Mouse (Mus musculus) neural tube, embryonic 14.5 days (tissue): ENCODE measurements around the gene Tmem8b. TPM values are rescaled to one million over a fixed set of nuclear protein-coding genes. Genes with fewer than 3 reads are reported as not detected.

Experiments
- ATAC-seq: fragments of 200-750 bp; cut with Nextera tagmentation; 2 replicates; pipeline ENCODE4 v1.8.0; 2017; ENCODE audit warnings: low read depth, mild to moderate bottlenecking, moderate TSS enrichment, moderate library complexity
- H3K27ac ChIP-seq: fragments of 300-500 bp; sonication (generic); 2 replicates; pipeline ENCODE4 v1.5.1; 2014; ENCODE audit warnings: low read depth, mild to moderate bottlenecking, control low read depth, low read length, moderate library complexity, mixed read lengths
- H3K27me3 ChIP-seq: fragments of 300-500 bp; sonication (generic); 2 replicates; pipeline ENCODE4 v1.6.1; 2014; ENCODE audit warnings: low read length; ENCODE audit not compliant: control insufficient read depth, insufficient read depth
- H3K36me3 ChIP-seq: fragments of 300-500 bp; sonication (generic); 2 replicates; pipeline ENCODE4 v1.6.1; 2014; ENCODE audit warnings: low read length, mixed read lengths; ENCODE audit not compliant: control insufficient read depth, insufficient read depth
- H3K4me1 ChIP-seq: fragments of 300-500 bp; sonication (generic); 2 replicates; pipeline ENCODE4 v1.6.1; 2014; ENCODE audit warnings: low read length; ENCODE audit not compliant: control insufficient read depth, insufficient read depth
- H3K4me2 ChIP-seq: fragments of 300-500 bp; sonication (generic); 2 replicates; pipeline ENCODE4 v1.6.1; 2014; ENCODE audit warnings: mild to moderate bottlenecking, low read depth, low read length, control low read depth
- H3K4me3 ChIP-seq: fragments of 300-500 bp; sonication (generic); 2 replicates; pipeline ENCODE4 v1.5.1; 2014; ENCODE audit warnings: low read depth, low read length, control low read depth, mixed read lengths
- H3K9ac ChIP-seq: fragments of 300-500 bp; sonication (generic); replicated peaks from 2 replicates; pipeline ENCODE4 v1.6.1; 2014; ENCODE audit warnings: low read depth, mild to moderate bottlenecking, control low read depth, low read length, mixed read lengths
- H3K9me3 ChIP-seq: fragments of 300-500 bp; sonication (generic); 2 replicates; pipeline ENCODE4 v1.6.1; 2016; ENCODE audit warnings: low read length; ENCODE audit not compliant: control insufficient read depth
- WGBS: fragments of 180-500 bp; shearing (Covaris S2); extraction: QIAGEN DNeasy Blood & Tissue Kit; methylation state at CpG from one replicate; pipeline ENCODE4 v1.1.7; 2014; 5-methylcytosine and 5-hydroxymethylcytosine counted together
- polyA plus RNA-seq: library from polyadenylated mRNA; unstranded; fragments of >200 nt; fragmentation: Nextera tagmentation; extraction: Ambion mirVana; gene quantifications from 2 replicates; pipeline ENCODE4 v1.2.1, GENCODE M21; 2014

The Tmem8b gene
- polyA plus RNA-seq, 1 experiment from 2014 or later: 13.3 TPM

- WGBS: 94% methylated on average over 6 of the region's 6 CpGs
- Histone ChIP-seq H3K4me2 (no peak overlapping the region), H3K4me3 (no peak overlapping the region), H3K4me1 (no peaks in the 10 kb centered on the region), H3K36me3 (peaks cover 56% of the 10 kb centered on the region), H3K9ac (no peak overlapping the region), H3K27me3 (no peaks in the 10 kb centered on the region), H3K27ac (no peak overlapping the region), H3K9me3 (no peaks in the 10 kb centered on the region)
- ATAC-seq: no peak
Observed at GRCm38 (mm10) chr4:43678541-43678940, 9.8 kb downstream of the Tmem8b start.

GRCm38 (mm10) chr4:43679416-43680043 is 10.8 kb downstream of the Tmem8b start:
- H3K27ac ChIP-seq: no peak overlapping the region
- no peak overlapping the region for H3K4me2 ChIP-seq
- peaks cover 59% of the 10 kb centered on the region for H3K36me3 ChIP-seq
- no peak overlapping the region for H3K9ac ChIP-seq
- no peak overlapping the region for H3K4me3 ChIP-seq
- no peaks in the 10 kb centered on the region for H3K4me1 ChIP-seq
- no peaks in the 10 kb centered on the region for H3K9me3 ChIP-seq
- 90% methylated on average over 7 of the region's 7 CpGs for WGBS
- H3K27me3 ChIP-seq: no peaks in the 10 kb centered on the region
- no peak for ATAC-seq

GRCm38 (mm10) chr4:43690021-43690420 is 21.2 kb downstream of the Tmem8b start:
- H3K36me3 ChIP-seq: peaks cover 25% of the 10 kb centered on the region
- H3K4me3 ChIP-seq: no peak overlapping the region
- H3K27ac ChIP-seq: no peak overlapping the region
- no peaks in the 10 kb centered on the region for H3K4me1 ChIP-seq
- no peaks in the 10 kb centered on the region for H3K27me3 ChIP-seq
- no peak overlapping the region for H3K4me2 ChIP-seq
- no peak overlapping the region for H3K9ac ChIP-seq
- 90% methylated on average over 17 of the region's 17 CpGs for WGBS
- no peaks in the 10 kb centered on the region for H3K9me3 ChIP-seq
- no peak for ATAC-seq

GRCm38 (mm10) chr4:43691026-43691425 is 22.3 kb downstream of the Tmem8b start:
- H3K4me1 ChIP-seq: no peaks in the 10 kb centered on the region
- H3K9me3 ChIP-seq: no peaks in the 10 kb centered on the region
- no peaks in the 10 kb centered on the region for H3K27me3 ChIP-seq
- H3K27ac ChIP-seq: no peak overlapping the region
- peaks cover 22% of the 10 kb centered on the region for H3K36me3 ChIP-seq
- WGBS: 87% methylated on average over 5 of the region's 5 CpGs
- H3K4me3 ChIP-seq: no peak overlapping the region
- no peak overlapping the region for H3K9ac ChIP-seq
- H3K4me2 ChIP-seq: no peak overlapping the region
- no peak for ATAC-seq

GRCm38 (mm10) chr4:43693806-43694241 is 25.1 kb downstream of the Tmem8b start:
- Histone ChIP-seq H3K4me1 (no peaks in the 10 kb centered on the region), H3K9me3 (no peaks in the 10 kb centered on the region), H3K9ac (no peak overlapping the region), H3K4me2 (no peak overlapping the region), H3K27me3 (no peaks in the 10 kb centered on the region), H3K36me3 (peaks cover 9% of the 10 kb centered on the region), H3K4me3 (no peak overlapping the region), H3K27ac (no peak overlapping the region)
- WGBS: 83% methylated on average over 5 of the region's 5 CpGs
- ATAC-seq: no peak

- Histone ChIP-seq H3K9ac (no peak overlapping the region), H3K36me3 (peaks cover 3% of the 10 kb centered on the region; the same call in 1 of the 2 replicates), H3K4me1 (no peaks in the 10 kb centered on the region), H3K27me3 (no peaks in the 10 kb centered on the region), H3K9me3 (no peaks in the 10 kb centered on the region), H3K4me3 (no peak overlapping the region), H3K4me2 (no peak overlapping the region), H3K27ac (no peak overlapping the region)
- ATAC-seq: no peak
- WGBS: 90% methylated on average over 1 of the region's 1 CpGs
Observed at GRCm38 (mm10) chr4:43694439-43695248, 25.9 kb downstream of the Tmem8b start.

- WGBS: 33% methylated on average over 9 of the region's 9 CpGs
- Histone ChIP-seq H3K9me3 (no peaks in the 10 kb centered on the region), H3K27ac (no peak overlapping the region), H3K36me3 (no peaks in the 10 kb centered on the region), H3K9ac (no peak overlapping the region), H3K4me3 (no peak overlapping the region), H3K4me2 (no peak overlapping the region), H3K4me1 (no peaks in the 10 kb centered on the region), H3K27me3 (no peaks in the 10 kb centered on the region)
- ATAC-seq: no peak; the same call in 1 of the 2 replicates
Observed at GRCm38 (mm10) chr4:43695249-43695671, 26.5 kb downstream of the Tmem8b start.

- H3K4me1 ChIP-seq: no peaks in the 10 kb centered on the region
- no peaks in the 10 kb centered on the region for H3K27me3 ChIP-seq
- no peak overlapping the region for H3K4me2 ChIP-seq
- no peak overlapping the region for H3K9ac ChIP-seq
- H3K4me3 ChIP-seq: no peak overlapping the region
- H3K27ac ChIP-seq: no peak overlapping the region
- no peak for ATAC-seq
- 70% methylated on average over 13 of the region's 13 CpGs for WGBS
- no peaks in the 10 kb centered on the region for H3K36me3 ChIP-seq
- no peaks in the 10 kb centered on the region for H3K9me3 ChIP-seq
Observed at GRCm38 (mm10) chr4:43696561-43696960, 27.8 kb downstream of the Tmem8b start.

- H3K4me1 ChIP-seq: no peaks in the 10 kb centered on the region
- H3K27me3 ChIP-seq: no peaks in the 10 kb centered on the region
- H3K4me3 ChIP-seq: no peak within 1 kb of the TSS
- no peak within 1 kb of the TSS for H3K4me2 ChIP-seq
- WGBS: 89% methylated on average over 6 of the region's 6 CpGs
- H3K27ac ChIP-seq: no peak within 1 kb of the TSS
- no peaks in the 10 kb centered on the region for H3K9me3 ChIP-seq
- no peak for ATAC-seq
- H3K9ac ChIP-seq: no peak within 1 kb of the TSS
- H3K36me3 ChIP-seq: no peaks in the 10 kb centered on the region
Observed at GRCm38 (mm10) chr4:43700707-43701106, 31.9 kb downstream of the Tmem8b start, which contains the start of gene Olfr70. TSS of gene Olfr70 (minus strand) at chr4:43700807.
